Mouse (Mus musculus) NIH3T3 (cell line): ENCODE data around the gene Pbx1.

Experiments used
- DNase-seq: peaks from one replicate; pipeline ENCODE4 v3.0.0-alpha.2; 2012; ENCODE audit warnings: low read depth

Gene Pbx1

DNA sequence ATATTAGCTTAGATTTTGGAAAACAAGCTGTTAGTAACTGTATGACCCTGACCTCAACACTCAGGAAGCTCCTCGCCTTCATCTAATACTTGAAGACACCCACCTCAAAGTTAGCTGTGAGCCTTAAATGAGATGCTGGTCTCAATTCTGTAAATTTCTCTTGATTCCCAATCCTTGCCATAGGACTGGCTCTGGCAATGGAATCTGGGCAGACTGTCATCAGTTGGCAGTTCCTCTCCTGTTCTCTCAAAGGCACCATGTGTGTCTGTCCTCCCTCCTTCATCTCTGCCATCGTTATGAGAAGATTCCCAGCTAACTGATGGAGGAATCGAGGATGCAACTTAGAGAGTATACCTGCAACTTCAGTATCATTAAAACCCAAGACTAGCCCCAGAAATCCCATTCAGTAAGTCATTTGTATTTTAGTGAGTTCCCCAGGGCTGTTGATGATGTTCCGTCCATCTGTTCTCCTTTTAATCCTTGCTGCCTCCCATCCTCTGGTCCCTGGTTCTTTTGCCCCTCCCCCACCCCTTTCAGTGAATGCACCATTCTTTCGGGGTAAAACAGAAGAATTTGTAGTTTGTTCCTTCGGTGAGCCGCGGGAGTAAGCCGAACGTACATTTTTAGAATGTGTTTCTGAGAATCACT, 353.2 kb downstream of the Pbx1 start:
- no peak for DNase-seq

DNA sequence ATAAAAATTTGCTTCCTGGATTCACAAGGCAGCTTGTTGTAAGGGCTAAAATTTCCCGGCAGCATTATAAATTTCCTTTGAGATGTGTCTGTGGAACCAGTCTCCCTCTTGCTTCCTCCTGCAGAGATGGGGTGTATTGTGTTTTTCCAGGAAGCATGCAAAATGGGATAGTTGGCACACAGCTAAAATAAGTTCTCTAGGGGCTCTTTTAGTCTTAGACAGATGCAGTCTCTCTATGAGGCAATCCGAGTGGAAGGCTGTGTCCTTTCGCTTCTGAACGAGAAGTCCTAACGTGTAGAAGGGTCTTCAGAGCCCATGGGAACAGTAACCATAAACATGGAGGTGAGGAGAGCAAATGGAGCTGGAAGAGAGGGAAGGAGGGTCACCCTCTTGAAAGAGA, 360.1 kb downstream of the Pbx1 start:
- no peak for DNase-seq

DNA sequence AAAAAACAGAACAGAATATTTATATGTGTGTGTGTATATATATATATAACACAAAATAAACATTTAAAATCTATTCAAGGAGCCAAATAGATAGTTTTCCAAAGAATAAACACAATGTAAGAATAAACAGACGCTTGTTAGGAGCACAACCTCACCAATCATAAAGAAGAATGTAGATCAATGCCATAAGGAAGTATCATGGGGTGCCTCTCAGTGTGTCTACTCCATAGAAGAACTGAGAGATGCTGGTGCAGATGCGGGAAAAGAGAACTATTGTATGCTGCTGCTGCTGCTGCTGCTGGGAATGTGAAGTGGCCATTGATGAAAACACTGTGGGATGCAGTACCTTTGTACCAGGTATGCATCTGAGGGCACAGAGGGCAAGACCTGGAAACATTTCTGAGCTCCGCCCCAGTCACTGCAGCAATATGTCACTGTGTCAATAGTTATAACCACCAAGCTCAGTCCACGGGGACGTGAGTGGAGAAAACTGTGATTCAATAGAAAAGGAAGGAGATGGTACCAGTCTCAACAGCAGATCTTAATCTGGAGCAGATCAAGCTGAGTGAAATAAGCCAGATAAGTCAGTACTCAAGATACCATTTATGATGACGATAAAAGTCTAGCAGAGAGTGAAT, 361.7 kb downstream of the Pbx1 start:
- no peak for DNase-seq

GRCm38 (mm10) chr1:168069740-168070139, 362.3 kb downstream of the Pbx1 start:
- DNase-seq: no peak
